Mouse (Mus musculus): Measurements from ENCODE around the gene Myof. TPM values are rescaled to one million over a fixed set of nuclear protein-coding genes. Genes with fewer than 3 reads are reported as not detected.

The Myof gene
- polyA plus RNA-seq, 1 experiment = 8.1 TPM

DNA sequence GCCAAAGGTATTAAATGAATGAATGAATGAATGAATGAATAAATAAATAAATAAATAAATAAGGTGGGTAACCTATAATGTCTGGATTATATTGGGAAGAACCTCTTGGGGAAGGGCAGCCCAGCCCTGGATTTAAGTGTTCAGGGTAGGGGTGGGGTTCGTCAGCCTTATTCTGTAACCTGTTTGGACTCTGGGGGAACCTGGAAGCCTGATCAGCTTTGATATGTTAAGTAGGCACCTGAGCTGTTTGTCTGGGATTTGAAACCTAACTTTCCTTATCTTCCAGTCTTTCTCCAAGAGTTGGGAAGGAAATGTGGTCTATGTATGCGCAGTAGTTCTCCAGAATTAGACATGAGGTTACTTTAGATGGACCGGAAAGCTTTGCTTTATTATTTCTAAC lies 19.8 kb upstream of the Myof start:
- over 99% methylated on average over 3 of the region's 3 CpGs for WGBS
- Histone ChIP-seq H3K4me3 (ENCODE audit: control insufficient read depth, insufficient read depth, low read length) (no peak overlapping the region), H3K27ac (ENCODE audit: control insufficient read depth, insufficient read depth, low read length) (no peak overlapping the region), H3K27me3 (ENCODE audit: control insufficient read depth, insufficient read depth, low read length) (no peaks in the 10 kb centered on the region), H3K36me3 (ENCODE audit: control insufficient read depth, insufficient read depth, low read length) (peaks cover 15% of the 10 kb centered on the region; the same call in 1 of the 2 replicates), H3K4me1 (replicated peaks; ENCODE audit: control insufficient read depth, insufficient read depth, low read length) (no peaks in the 10 kb centered on the region)
- DNase-seq = no peak
- no peak for TF ChIP-seq POLR2A (IDR thresholded peaks at IDR 0.05; ENCODE audit: control insufficient read depth, extremely low read depth, insufficient read depth, low read length, poor library complexity)
- no peak for TF ChIP-seq CTCF (IDR thresholded peaks at IDR 0.05; ENCODE audit: borderline replicate concordance, control insufficient read depth, extremely low read depth, insufficient read depth, low read length, poor library complexity)

DNA sequence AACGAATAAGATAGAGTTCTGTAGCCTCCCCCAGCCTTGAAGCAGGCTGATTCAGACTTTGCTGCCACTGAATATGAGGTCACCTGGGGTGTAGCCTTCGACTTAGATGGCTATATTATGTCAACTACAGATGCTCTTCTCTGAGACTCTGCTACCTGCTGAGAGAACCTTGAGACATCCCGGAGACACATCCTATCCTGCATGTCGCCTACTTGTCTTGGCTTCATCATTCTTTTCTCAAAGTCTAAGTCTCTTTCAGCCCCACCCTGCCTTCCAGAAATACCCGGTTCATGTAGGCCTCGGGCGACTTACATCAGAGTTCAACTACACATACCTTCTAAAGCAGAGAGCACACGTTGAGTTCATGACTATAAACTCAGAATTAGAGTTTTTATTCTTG lies 13.6 kb upstream of the Myof start:
- TF ChIP-seq CTCF (IDR thresholded peaks at IDR 0.05; ENCODE audit: borderline replicate concordance, control insufficient read depth, extremely low read depth, insufficient read depth, low read length, poor library complexity) = no peak
- TF ChIP-seq POLR2A (IDR thresholded peaks at IDR 0.05; ENCODE audit: control insufficient read depth, extremely low read depth, insufficient read depth, low read length, poor library complexity) = no peak
- DNase-seq = no peak
- H3K4me3 ChIP-seq (ENCODE audit: control insufficient read depth, insufficient read depth, low read length) = no peak overlapping the region
- H3K27me3 ChIP-seq (ENCODE audit: control insufficient read depth, insufficient read depth, low read length) = no peaks in the 10 kb centered on the region
- H3K36me3 ChIP-seq (ENCODE audit: control insufficient read depth, insufficient read depth, low read length) = peaks cover 15% of the 10 kb centered on the region; the same call in 1 of the 2 replicates
- no peak overlapping the region for H3K27ac ChIP-seq (ENCODE audit: control insufficient read depth, insufficient read depth, low read length)
- peaks cover 6% of the 10 kb centered on the region for H3K4me1 ChIP-seq (replicated peaks; ENCODE audit: control insufficient read depth, insufficient read depth, low read length)
- 94% methylated on average over 8 of the region's 8 CpGs for WGBS

DNA sequence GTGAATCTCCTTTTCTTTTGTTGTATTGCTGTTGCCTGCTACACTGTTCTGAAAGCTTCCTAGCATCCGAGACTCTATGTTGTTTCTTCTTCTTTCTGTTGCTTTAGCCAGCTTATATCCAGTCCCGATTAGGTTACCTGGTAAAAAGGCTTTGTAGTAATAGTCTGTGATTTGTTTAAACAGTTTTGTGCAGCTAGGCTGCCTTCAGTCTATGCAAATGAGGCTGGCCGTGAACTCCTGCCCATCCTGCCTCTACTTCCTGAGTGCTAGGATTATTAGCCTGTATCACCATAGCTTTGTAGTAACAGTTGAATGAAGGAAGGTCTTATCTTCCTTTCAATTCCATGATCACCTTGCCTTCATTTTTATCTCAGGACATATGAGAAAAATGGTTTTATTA lies 12.9 kb upstream of the Myof start:
- WGBS = 69% methylated on average over 3 of the region's 3 CpGs
- H3K27me3 ChIP-seq (ENCODE audit: control insufficient read depth, insufficient read depth, low read length) = no peaks in the 10 kb centered on the region

DNA sequence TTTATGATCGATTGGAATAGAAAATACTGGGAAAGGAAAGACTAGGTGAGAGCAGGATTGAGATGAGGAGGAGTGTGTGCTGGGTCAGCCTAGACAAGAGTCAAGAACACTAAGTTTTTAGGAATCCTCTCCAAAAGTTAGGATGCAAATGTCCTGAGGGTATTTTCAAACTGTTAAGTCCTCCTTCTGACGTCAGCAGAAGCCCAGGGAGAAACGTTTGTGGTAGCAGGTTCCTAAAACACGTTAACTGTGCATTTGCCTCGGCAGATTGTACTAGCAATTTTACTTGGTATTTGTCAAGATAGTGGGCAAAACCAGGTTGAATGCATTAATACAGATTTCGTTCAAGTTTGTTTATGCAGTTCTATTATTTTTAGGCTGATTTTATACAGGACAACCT lies 12.4 kb upstream of the Myof start:
- H3K36me3 ChIP-seq (ENCODE audit: control insufficient read depth, insufficient read depth, low read length) = peaks cover 9% of the 10 kb centered on the region; the same call in 1 of the 2 replicates
- 14% methylated on average over 6 of the region's 6 CpGs for WGBS
- H3K4me1 ChIP-seq (replicated peaks; ENCODE audit: control insufficient read depth, insufficient read depth, low read length) = peaks cover 6% of the 10 kb centered on the region
- TF ChIP-seq CTCF (IDR thresholded peaks at IDR 0.05; ENCODE audit: borderline replicate concordance, control insufficient read depth, extremely low read depth, insufficient read depth, low read length, poor library complexity) = no peak
- no peak for TF ChIP-seq POLR2A (IDR thresholded peaks at IDR 0.05; ENCODE audit: control insufficient read depth, extremely low read depth, insufficient read depth, low read length, poor library complexity)
- no peaks in the 10 kb centered on the region for H3K27me3 ChIP-seq (ENCODE audit: control insufficient read depth, insufficient read depth, low read length)
- H3K27ac ChIP-seq (ENCODE audit: control insufficient read depth, insufficient read depth, low read length) = no peak overlapping the region
- no peak overlapping the region for H3K4me3 ChIP-seq (ENCODE audit: control insufficient read depth, insufficient read depth, low read length)
- no peak for DNase-seq

More for the DNA sequence above, 12.9 kb upstream of the Myof start:
- TF ChIP-seq CTCF (IDR thresholded peaks at IDR 0.05; ENCODE audit: borderline replicate concordance, control insufficient read depth, extremely low read depth, insufficient read depth, low read length, poor library complexity) = no peak
- TF ChIP-seq POLR2A (IDR thresholded peaks at IDR 0.05; ENCODE audit: control insufficient read depth, extremely low read depth, insufficient read depth, low read length, poor library complexity) = no peak
- DNase-seq = no peak
- Histone ChIP-seq H3K27ac (ENCODE audit: control insufficient read depth, insufficient read depth, low read length) (no peak overlapping the region), H3K4me1 (replicated peaks; ENCODE audit: control insufficient read depth, insufficient read depth, low read length) (peaks cover 6% of the 10 kb centered on the region), H3K36me3 (ENCODE audit: control insufficient read depth, insufficient read depth, low read length) (peaks cover 14% of the 10 kb centered on the region; the same call in 1 of the 2 replicates), H3K4me3 (ENCODE audit: control insufficient read depth, insufficient read depth, low read length) (no peak overlapping the region)

DNA sequence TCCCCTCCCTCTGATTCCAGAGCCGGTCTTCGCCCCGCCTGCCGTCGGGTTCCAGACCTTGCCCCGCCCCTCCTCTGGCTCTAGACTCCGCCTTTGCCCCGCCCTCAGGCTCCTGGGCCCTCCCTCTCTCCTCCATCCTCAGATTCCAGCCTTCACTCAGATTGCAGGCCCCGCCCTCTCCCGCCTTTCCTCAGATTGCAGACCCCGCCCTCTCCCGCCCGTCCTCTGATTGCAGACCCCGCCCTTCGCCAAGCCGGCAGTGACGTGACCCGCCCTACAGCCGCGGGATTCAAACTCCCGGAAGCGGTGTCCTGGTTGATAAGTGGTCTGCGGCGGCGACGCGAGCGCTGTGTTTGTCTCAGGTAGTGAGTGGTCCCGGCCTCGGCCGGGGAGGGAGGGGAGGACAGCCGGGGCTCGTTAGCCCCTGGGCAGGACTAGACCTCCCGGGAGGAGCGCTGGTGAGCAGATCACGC lies 11.4 kb upstream of the Myof start, which contains the start of gene Cep55:
TSS of gene Cep55 (plus strand) at position 292 of the 473 bp plus-strand sequence.
- Histone ChIP-seq H3K27me3 (ENCODE audit: control insufficient read depth, insufficient read depth, low read length) (no peaks in the 10 kb centered on the region), H3K4me1 (replicated peaks; ENCODE audit: control insufficient read depth, insufficient read depth, low read length) (peaks cover 6% of the 10 kb centered on the region), H3K36me3 (ENCODE audit: control insufficient read depth, insufficient read depth, low read length) (no peaks in the 10 kb centered on the region; the same call in 1 of the 2 replicates), H3K4me3 (ENCODE audit: control insufficient read depth, insufficient read depth, low read length) (peak within 1 kb of the TSS; percentile 82), H3K27ac (ENCODE audit: control insufficient read depth, insufficient read depth, low read length) (no peak within 1 kb of the TSS; the same call in 1 of the 2 replicates)
- peak; percentile 97 for DNase-seq
- 1% methylated on average over 35 of the region's 36 CpGs for WGBS
- no peak for TF ChIP-seq CTCF (IDR thresholded peaks at IDR 0.05; ENCODE audit: borderline replicate concordance, control insufficient read depth, extremely low read depth, insufficient read depth, low read length, poor library complexity)
- TF ChIP-seq POLR2A (IDR thresholded peaks at IDR 0.05; ENCODE audit: control insufficient read depth, extremely low read depth, insufficient read depth, low read length, poor library complexity) = no peak

DNA sequence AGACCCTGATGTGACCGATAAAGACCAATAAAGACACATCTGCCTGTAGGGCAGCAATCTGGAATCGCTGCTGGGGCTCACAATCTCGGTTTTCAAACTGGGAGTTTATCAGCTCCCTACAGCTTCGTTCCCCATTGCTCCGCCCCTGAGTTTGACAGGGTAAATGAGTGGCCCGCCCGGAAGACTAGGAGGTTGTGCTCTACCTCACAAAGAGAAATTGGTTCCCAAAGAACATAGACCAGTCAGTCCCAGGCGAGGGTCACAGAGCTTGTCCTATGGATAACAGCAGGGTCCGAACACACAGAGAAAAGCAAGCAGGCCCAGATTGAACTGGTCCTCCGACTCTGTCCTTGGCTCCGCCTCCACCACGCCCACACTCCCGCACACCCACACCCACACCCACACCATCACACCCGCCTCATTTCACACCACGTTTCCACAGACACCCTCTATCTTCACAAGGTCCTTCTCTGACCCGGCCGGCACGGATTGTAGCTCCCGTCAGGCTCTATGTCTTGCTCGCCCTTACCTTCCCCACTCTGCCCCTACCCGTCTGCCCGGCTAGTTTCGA lies 10.9 kb upstream of the Myof start:
- no peaks in the 10 kb centered on the region for H3K27me3 ChIP-seq (ENCODE audit: control insufficient read depth, insufficient read depth, low read length)
- H3K4me3 ChIP-seq (ENCODE audit: control insufficient read depth, insufficient read depth, low read length) = peak overlapping the region; percentile 82
- H3K36me3 ChIP-seq (ENCODE audit: control insufficient read depth, insufficient read depth, low read length) = no peaks in the 10 kb centered on the region
- H3K27ac ChIP-seq (ENCODE audit: control insufficient read depth, insufficient read depth, low read length) = no peak overlapping the region; the same call in 1 of the 2 replicates
- under 1% methylated on average over 23 of the region's 23 CpGs for WGBS
- H3K4me1 ChIP-seq (replicated peaks; ENCODE audit: control insufficient read depth, insufficient read depth, low read length) = peaks cover 6% of the 10 kb centered on the region
- no peak for TF ChIP-seq POLR2A (IDR thresholded peaks at IDR 0.05; ENCODE audit: control insufficient read depth, extremely low read depth, insufficient read depth, low read length, poor library complexity)
- no peak for TF ChIP-seq CTCF (IDR thresholded peaks at IDR 0.05; ENCODE audit: borderline replicate concordance, control insufficient read depth, extremely low read depth, insufficient read depth, low read length, poor library complexity)
- peak; percentile 79 for DNase-seq
